Mouse (Mus musculus): ENCODE measurements around the gene Ccdc190. TPM values are rescaled to one million over a fixed set of nuclear protein-coding genes. Genes with fewer than 3 reads are reported as not detected.
A peak's percentile ranks its signal among the peaks of the same experiment; 100 is the strongest.

The Ccdc190 gene
- polyA plus RNA-seq (2015; fragmentation: Nextera tagmentation; extraction: Ambion mirVana): 0.14 TPM in 1 of 2 replicates, not detected in the other

GRCm38 (mm10) chr1:169928454-169928971 lies at the start of gene Ccdc190:
Ccdc190 (plus strand) TSS chr1:169928648.
- Histone ChIP-seq H3K36me3 (no peaks in the 10 kb centered on the region), H3K4me3 (replicated peaks) (no peak within 1 kb of the TSS), H3K4me2 (replicated peaks) (peak within 1 kb of the TSS; percentile 45), H3K9ac (no peak within 1 kb of the TSS), H3K27me3 (replicated peaks) (no peaks in the 10 kb centered on the region), H3K27ac (no peak within 1 kb of the TSS), H3K4me1 (replicated peaks) (no peaks in the 10 kb centered on the region; the same call in 1 of the 2 replicates), H3K9me3 (no peaks in the 10 kb centered on the region)
- 29% methylated on average over 12 of the region's 12 CpGs for WGBS
- no peak for ATAC-seq

- no peaks in the 10 kb centered on the region for H3K36me3 ChIP-seq
- no peak overlapping the region for H3K4me3 ChIP-seq (replicated peaks)
- WGBS: 84% methylated on average over 4 of the region's 4 CpGs
- no peaks in the 10 kb centered on the region for H3K9me3 ChIP-seq
- no peak overlapping the region for H3K4me2 ChIP-seq (replicated peaks)
- H3K27ac ChIP-seq: no peak overlapping the region
- no peaks in the 10 kb centered on the region for H3K4me1 ChIP-seq (replicated peaks)
- no peaks in the 10 kb centered on the region for H3K27me3 ChIP-seq (replicated peaks)
- H3K9ac ChIP-seq: no peak overlapping the region
- ATAC-seq: no peak
These were observed 49.4 kb upstream of the Ccdc190 start for GRCm38 (mm10) chr1:169879060-169879459.

- Histone ChIP-seq H3K36me3 (no peaks in the 10 kb centered on the region), H3K27me3 (replicated peaks) (no peaks in the 10 kb centered on the region), H3K9me3 (no peaks in the 10 kb centered on the region), H3K9ac (no peak overlapping the region), H3K4me2 (replicated peaks) (no peak overlapping the region), H3K4me1 (replicated peaks) (no peaks in the 10 kb centered on the region), H3K27ac (no peak overlapping the region), H3K4me3 (replicated peaks) (no peak overlapping the region)
- ATAC-seq: no peak
- 84% methylated on average over 5 of the region's 5 CpGs for WGBS
These were observed 48.3 kb upstream of the Ccdc190 start for GRCm38 (mm10) chr1:169880181-169880580.

GRCm38 (mm10) chr1:169883081-169883565 lies 45.3 kb upstream of the Ccdc190 start:
- no peak overlapping the region for H3K4me3 ChIP-seq (replicated peaks)
- no peaks in the 10 kb centered on the region for H3K9me3 ChIP-seq
- H3K4me1 ChIP-seq (replicated peaks): no peaks in the 10 kb centered on the region
- H3K9ac ChIP-seq: no peak overlapping the region
- H3K27me3 ChIP-seq (replicated peaks): no peaks in the 10 kb centered on the region
- no peak overlapping the region for H3K4me2 ChIP-seq (replicated peaks)
- H3K36me3 ChIP-seq: no peaks in the 10 kb centered on the region
- 64% methylated on average over 5 of the region's 5 CpGs for WGBS
- no peak overlapping the region for H3K27ac ChIP-seq
- peak; percentile 49 for ATAC-seq

GRCm38 (mm10) chr1:169889250-169889649 lies 39.2 kb upstream of the Ccdc190 start:
- WGBS: 79% methylated on average over 2 of the region's 2 CpGs
- no peaks in the 10 kb centered on the region for H3K27me3 ChIP-seq (replicated peaks)
- no peak overlapping the region for H3K9ac ChIP-seq
- H3K9me3 ChIP-seq: no peaks in the 10 kb centered on the region
- H3K36me3 ChIP-seq: no peaks in the 10 kb centered on the region
- H3K4me3 ChIP-seq (replicated peaks): no peak overlapping the region
- no peak overlapping the region for H3K27ac ChIP-seq
- no peak for ATAC-seq
- no peaks in the 10 kb centered on the region for H3K4me1 ChIP-seq (replicated peaks)
- no peak overlapping the region for H3K4me2 ChIP-seq (replicated peaks)

GRCm38 (mm10) chr1:169893976-169894375 lies 34.5 kb upstream of the Ccdc190 start:
- Histone ChIP-seq H3K27ac (no peak overlapping the region), H3K4me1 (replicated peaks) (no peaks in the 10 kb centered on the region), H3K4me2 (replicated peaks) (no peak overlapping the region), H3K9me3 (no peaks in the 10 kb centered on the region), H3K27me3 (replicated peaks) (no peaks in the 10 kb centered on the region), H3K4me3 (replicated peaks) (no peak overlapping the region), H3K9ac (no peak overlapping the region), H3K36me3 (no peaks in the 10 kb centered on the region)
- ATAC-seq: peak; percentile 55; the same call in 1 of the 2 replicates
- WGBS: 69% methylated on average over 2 of the region's 2 CpGs

- H3K9ac ChIP-seq: no peak overlapping the region
- 54% methylated on average over 1 of the region's 1 CpGs for WGBS
- no peaks in the 10 kb centered on the region for H3K4me1 ChIP-seq (replicated peaks)
- H3K27ac ChIP-seq: no peak overlapping the region
- no peak overlapping the region for H3K4me3 ChIP-seq (replicated peaks)
- H3K4me2 ChIP-seq (replicated peaks): no peak overlapping the region
- no peaks in the 10 kb centered on the region for H3K36me3 ChIP-seq
- H3K27me3 ChIP-seq (replicated peaks): no peaks in the 10 kb centered on the region
- no peak for ATAC-seq
- H3K9me3 ChIP-seq: no peaks in the 10 kb centered on the region
These were observed 32.8 kb upstream of the Ccdc190 start for GRCm38 (mm10) chr1:169895686-169896085.

- H3K4me3 ChIP-seq (replicated peaks): no peak overlapping the region
- 65% methylated on average over 1 of the region's 1 CpGs for WGBS
- no peaks in the 10 kb centered on the region for H3K4me1 ChIP-seq (replicated peaks)
- H3K27me3 ChIP-seq (replicated peaks): no peaks in the 10 kb centered on the region
- H3K27ac ChIP-seq: no peak overlapping the region
- H3K4me2 ChIP-seq (replicated peaks): no peak overlapping the region
- no peak for ATAC-seq
- no peaks in the 10 kb centered on the region for H3K9me3 ChIP-seq
- H3K9ac ChIP-seq: no peak overlapping the region
- H3K36me3 ChIP-seq: no peaks in the 10 kb centered on the region
These were observed 30.5 kb upstream of the Ccdc190 start for GRCm38 (mm10) chr1:169897916-169898315.

GRCm38 (mm10) chr1:169898607-169899006 lies 29.8 kb upstream of the Ccdc190 start:
- WGBS: 68% methylated on average over 7 of the region's 7 CpGs
- Histone ChIP-seq H3K4me3 (replicated peaks) (no peak overlapping the region), H3K27ac (no peak overlapping the region)

GRCm38 (mm10) chr1:169900771-169901336 lies 27.6 kb upstream of the Ccdc190 start:
- H3K4me1 ChIP-seq (replicated peaks): no peaks in the 10 kb centered on the region
- no peak overlapping the region for H3K4me3 ChIP-seq (replicated peaks)
- ATAC-seq: no peak
- 91% methylated on average over 3 of the region's 3 CpGs for WGBS
- no peak overlapping the region for H3K9ac ChIP-seq
- no peaks in the 10 kb centered on the region for H3K36me3 ChIP-seq
- H3K9me3 ChIP-seq: no peaks in the 10 kb centered on the region
- no peak overlapping the region for H3K27ac ChIP-seq
- H3K27me3 ChIP-seq (replicated peaks): no peaks in the 10 kb centered on the region
- H3K4me2 ChIP-seq (replicated peaks): no peak overlapping the region

More at GRCm38 (mm10) chr1:169898607-169899006, 29.8 kb upstream of the Ccdc190 start:
- H3K27me3 ChIP-seq (replicated peaks): no peaks in the 10 kb centered on the region
- H3K4me1 ChIP-seq (replicated peaks): no peaks in the 10 kb centered on the region
- no peak overlapping the region for H3K4me2 ChIP-seq (replicated peaks)
- H3K9ac ChIP-seq: no peak overlapping the region
- H3K36me3 ChIP-seq: no peaks in the 10 kb centered on the region
- no peak for ATAC-seq
- no peaks in the 10 kb centered on the region for H3K9me3 ChIP-seq

- ATAC-seq: 0 out of 2 replicates have a peak, but pooled peaks have one; percentile 43
- H3K4me3 ChIP-seq (replicated peaks): no peak overlapping the region
- no peak overlapping the region for H3K4me2 ChIP-seq (replicated peaks)
- H3K27ac ChIP-seq: no peak overlapping the region
- no peaks in the 10 kb centered on the region for H3K4me1 ChIP-seq (replicated peaks)
- no peaks in the 10 kb centered on the region for H3K27me3 ChIP-seq (replicated peaks)
- WGBS: 67% methylated on average over 5 of the region's 5 CpGs
- no peaks in the 10 kb centered on the region for H3K9me3 ChIP-seq
- H3K36me3 ChIP-seq: no peaks in the 10 kb centered on the region
- no peak overlapping the region for H3K9ac ChIP-seq
These were observed 19.3 kb upstream of the Ccdc190 start for GRCm38 (mm10) chr1:169909163-169909562.

GRCm38 (mm10) chr1:169909659-169910058 lies 18.8 kb upstream of the Ccdc190 start:
- H3K4me1 ChIP-seq (replicated peaks): no peaks in the 10 kb centered on the region
- no peak for ATAC-seq
- H3K9ac ChIP-seq: no peak overlapping the region
- H3K4me2 ChIP-seq (replicated peaks): no peak overlapping the region
- H3K4me3 ChIP-seq (replicated peaks): no peak overlapping the region
- no peaks in the 10 kb centered on the region for H3K9me3 ChIP-seq
- H3K27me3 ChIP-seq (replicated peaks): no peaks in the 10 kb centered on the region
- no peaks in the 10 kb centered on the region for H3K36me3 ChIP-seq
- WGBS: 89% methylated on average over 6 of the region's 6 CpGs
- no peak overlapping the region for H3K27ac ChIP-seq

GRCm38 (mm10) chr1:169910751-169911150 lies 17.7 kb upstream of the Ccdc190 start:
- Histone ChIP-seq H3K36me3 (no peaks in the 10 kb centered on the region), H3K27ac (no peak overlapping the region), H3K9ac (no peak overlapping the region), H3K9me3 (no peaks in the 10 kb centered on the region), H3K27me3 (replicated peaks) (no peaks in the 10 kb centered on the region), H3K4me3 (replicated peaks) (no peak overlapping the region), H3K4me1 (replicated peaks) (no peaks in the 10 kb centered on the region), H3K4me2 (replicated peaks) (no peak overlapping the region)
- 79% methylated on average over 7 of the region's 7 CpGs for WGBS
- ATAC-seq: no peak

Measured in intestine, embryonic 15.5 days (tissue).